ENCODE assay signal across 9 mouse cellular contexts in the genomic region with DNA sequence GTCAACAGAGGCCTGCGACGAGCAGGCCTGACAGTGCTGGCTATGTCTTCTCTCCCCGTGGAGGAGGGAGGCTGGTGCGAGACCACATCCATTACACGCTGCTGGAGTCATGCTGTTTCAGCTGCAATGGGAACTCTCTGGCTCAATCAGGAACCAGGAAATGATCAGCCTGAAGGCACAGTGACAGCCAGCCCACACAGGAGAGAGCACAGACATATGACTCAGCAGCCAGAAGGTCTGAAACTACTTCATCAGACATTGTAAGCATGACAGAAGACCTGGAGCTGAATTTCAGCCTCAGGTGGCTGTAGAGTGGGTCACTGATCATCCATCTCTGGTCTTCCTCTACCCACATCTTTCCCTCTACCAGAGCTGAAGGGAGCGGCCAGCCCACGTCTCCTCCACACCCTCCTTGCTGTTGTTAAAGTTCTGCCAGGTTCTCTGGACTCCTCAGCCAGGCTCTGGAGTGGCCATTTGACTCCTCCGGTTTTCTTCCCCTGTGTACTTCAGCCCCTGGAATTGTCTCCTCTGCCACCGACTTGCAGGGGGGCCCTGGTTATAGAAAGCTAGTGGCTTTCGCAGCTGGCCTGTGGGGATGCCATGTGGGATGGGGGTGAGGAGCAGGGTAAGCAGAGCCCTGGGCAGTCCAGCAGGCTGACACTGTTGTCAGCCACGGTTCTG. TPM values are rescaled to one million over a fixed set of nuclear protein-coding genes. Genes with fewer than 3 reads are reported as not detected.
DNase-seq lines count a peak whose midpoint lies in the region; ATAC-seq lines count a peak whose summit lies in the region.
"Had no signal": no experiment of that assay in that cellular context is flagged by ENCODE, and none has a peak within 500 bp of the region (broad histone marks: within the 10 kb centered on the region; RNA-seq: fewer than 3 reads in every experiment).

No protein-coding gene starts in this region.

- no peaks in the 10 kb centered on the region for H3K36me3 ChIP-seq in kidney, embryonic 15.5 days
- no peaks in the 10 kb centered on the region for H3K36me3 ChIP-seq in limb, embryonic 13.5 days
- no peaks in the 10 kb centered on the region for H3K36me3 ChIP-seq in liver, embryonic 11.5 days (ENCODE audit: control insufficient read depth, insufficient read depth, low read length)
- H3K36me3 ChIP-seq in liver, embryonic 12.5 days: no peaks in the 10 kb centered on the region
- H3K36me3 ChIP-seq: limb, embryonic 12.5 days had no signal

- ATAC-seq in kidney, embryonic 15.5 days (replicated peaks; ENCODE audit: low FRiP score): 0 out of 2 replicates have a peak, but pooled peaks have one; percentile 40
- ATAC-seq in hematopoietic stem cell, adult 5-6 weeks (replicated peaks in 1 of 2; ENCODE audit: insufficient read depth in 1 of 2, low FRiP score in 2 of 2, low TSS enrichment in 1 of 2, low read depth in 1 of 2, poor library complexity in 2 of 2, severe bottlenecking in 2 of 2): peak; percentile 46 to 68; a peak in 2 of 4 replicates
- no peak for ATAC-seq in limb, embryonic 13.5 days (ENCODE audit: low FRiP score, low read depth)
- ATAC-seq in liver, embryonic 11.5 days (replicated peaks; ENCODE audit: low FRiP score): no peak
- ATAC-seq in liver, embryonic 12.5 days: no peak

- no peak overlapping the region for H3K4me3 ChIP-seq in kidney, embryonic 15.5 days (replicated peaks)
- H3K4me3 ChIP-seq in limb, embryonic 13.5 days: no peak overlapping the region
- H3K4me3 ChIP-seq in liver, embryonic 11.5 days (ENCODE audit: low read depth, low read length): no peak overlapping the region
- no peak overlapping the region for H3K4me3 ChIP-seq in liver, embryonic 12.5 days
- H3K4me3 ChIP-seq: limb, embryonic 12.5 days had no signal

- H3K9ac ChIP-seq in kidney, embryonic 15.5 days: no peak overlapping the region
- H3K9ac ChIP-seq in limb, embryonic 13.5 days: no peak overlapping the region
- H3K9ac ChIP-seq in liver, embryonic 11.5 days (ENCODE audit: low read depth, low read length): no peak overlapping the region
- H3K9ac ChIP-seq in liver, embryonic 12.5 days: no peak overlapping the region
- H3K9ac ChIP-seq: limb, embryonic 12.5 days had no signal

- WGBS in kidney, embryonic 15.5 days: 45% methylated on average over 11 of the region's 11 CpGs
- WGBS in limb, embryonic 13.5 days: 43% methylated on average over 11 of the region's 11 CpGs
- 62% methylated on average over 11 of the region's 11 CpGs for WGBS in liver, embryonic 11.5 days
- 57% methylated on average over 11 of the region's 11 CpGs for whole genome bisulfite sequencing in liver, embryonic 12.5 days (ENCODE audit: insufficient replicate concordance)

- DNase-seq in kidney, adult 8-10 months: no peak
- peak; percentile 34 to 47 for DNase-seq in adrenal gland, postnatal 36 days
- no peak for DNase-seq in liver, embryonic 11.5 days (ENCODE audit: low spot score)
- DNase-seq in embryo, embryonic 9.5 days (ENCODE audit: extremely low spot score): no peak

- peak overlapping the region; percentile 45; the same call in 1 of the 2 replicates for H3K27ac ChIP-seq in kidney, embryonic 15.5 days
- peak overlapping the region; percentile 33; the same call in 1 of the 2 replicates for H3K27ac ChIP-seq in limb, embryonic 13.5 days
- no peak overlapping the region for H3K27ac ChIP-seq in liver, embryonic 11.5 days (ENCODE audit: low read depth, low read length)
- no peak overlapping the region for H3K27ac ChIP-seq in liver, embryonic 12.5 days
- H3K27ac ChIP-seq: limb, embryonic 12.5 days had no signal

- H3K27me3 ChIP-seq in kidney, embryonic 15.5 days: no peaks in the 10 kb centered on the region
- no peaks in the 10 kb centered on the region for H3K27me3 ChIP-seq in limb, embryonic 13.5 days
- H3K27me3 ChIP-seq in liver, embryonic 11.5 days (replicated peaks; ENCODE audit: control insufficient read depth, insufficient read depth, low read length): no peaks in the 10 kb centered on the region
- H3K27me3 ChIP-seq in liver, embryonic 12.5 days (replicated peaks): 0 out of 2 replicates have a peak, but pooled peaks cover 3% of the 10 kb centered on the region
- H3K27me3 ChIP-seq: limb, embryonic 12.5 days had no signal

- 0 out of 2 replicates have a peak, but pooled peaks cover 13% of the 10 kb centered on the region for H3K4me1 ChIP-seq in kidney, embryonic 15.5 days
- H3K4me1 ChIP-seq in limb, embryonic 13.5 days: peaks cover 17% of the 10 kb centered on the region
- no peaks in the 10 kb centered on the region for H3K4me1 ChIP-seq in liver, embryonic 11.5 days (replicated peaks; ENCODE audit: control insufficient read depth, insufficient read depth, low read length)
- no peaks in the 10 kb centered on the region for H3K4me1 ChIP-seq in liver, embryonic 12.5 days

- H3K4me2 ChIP-seq in kidney, embryonic 15.5 days: no peak overlapping the region
- H3K4me2 ChIP-seq in limb, embryonic 13.5 days (replicated peaks): no peak overlapping the region
- no peak overlapping the region for H3K4me2 ChIP-seq in liver, embryonic 11.5 days
- H3K4me2 ChIP-seq in liver, embryonic 12.5 days: no peak overlapping the region
- H3K4me2 ChIP-seq: limb, embryonic 12.5 days had no signal

- H3K9me3 ChIP-seq in kidney, embryonic 15.5 days (replicated peaks): no peaks in the 10 kb centered on the region
- no peaks in the 10 kb centered on the region for H3K9me3 ChIP-seq in limb, embryonic 13.5 days
- H3K9me3 ChIP-seq in liver, embryonic 11.5 days (ENCODE audit: control insufficient read depth, low read length): no peaks in the 10 kb centered on the region
- no peaks in the 10 kb centered on the region for H3K9me3 ChIP-seq in liver, embryonic 12.5 days (replicated peaks)
- H3K9me3 ChIP-seq: limb, embryonic 12.5 days had no signal

RNA-seq across cellular contexts. Expression of gene Ass1, which starts 27.4 kb away (rescaled TPM):
- polyA plus RNA-seq in kidney, embryonic 15.5 days (2015; fragmentation: Nextera tagmentation; extraction: Ambion mirVana): 72.1 and 77.8 TPM in 2 replicates
- 10 to 100 TPM; 22.6 to 37.2 TPM for total RNA-seq in adrenal gland, postnatal 36 days (2021)
- 47.6 and 63.3 TPM in 2 replicates for total RNA-seq in hematopoietic stem cell, adult 5-6 weeks (2017)
- polyA plus RNA-seq in limb, embryonic 13.5 days (2015; fragmentation: Nextera tagmentation; extraction: Ambion mirVana): 9.7 and 10.9 TPM in 2 replicates
- polyA plus RNA-seq in liver, embryonic 11.5 days (2014; fragmentation: Nextera tagmentation; extraction: Ambion mirVana): 65.1 and 72.4 TPM in 2 replicates
- polyA plus RNA-seq in liver, embryonic 12.5 days (2016; fragmentation: Nextera tagmentation; extraction: Ambion mirVana): 58.9 and 59.9 TPM in 2 replicates

Comparison
In these comparisons a context has a peak if more than half of its experiments do, and no peak if none do; other contexts are left out.
1. ATAC-seq: peak in kidney, embryonic 15.5 days (single experiment) and hematopoietic stem cell, adult 5-6 weeks (2 of 2); none in limb, embryonic 13.5 days (single experiment), liver, embryonic 11.5 days (single experiment) and liver, embryonic 12.5 days (single experiment).
2. H3K27ac ChIP-seq: peak in kidney, embryonic 15.5 days (single experiment) and limb, embryonic 13.5 days (single experiment); none in liver, embryonic 11.5 days (single experiment) and liver, embryonic 12.5 days (single experiment).
3. DNase-seq: peak in adrenal gland, postnatal 36 days (2 of 2); none in kidney, adult 8-10 months (0 of 2), liver, embryonic 11.5 days (single experiment) and embryo, embryonic 9.5 days (single experiment).